Mouse (Mus musculus) midbrain, embryonic 15.5 days (tissue): ENCODE measurements around the gene Rnf4. TPM values are rescaled to one million over a fixed set of nuclear protein-coding genes. Genes with fewer than 3 reads are reported as not detected.

Experiments used
- ATAC-seq: fragments of 200-750 bp; cut with Nextera tagmentation; replicated peaks from 2 replicates; pipeline ENCODE4 v1.8.0; 2017; ENCODE audit warnings: moderate TSS enrichment
- H3K27ac ChIP-seq: fragments of 300-500 bp; sonication (generic); 2 replicates; pipeline ENCODE4 v1.5.1; 2015; ENCODE audit warnings: mild to moderate bottlenecking, inconsistent platforms
- H3K27me3 ChIP-seq: fragments of 300-500 bp; sonication (generic); replicated peaks from 2 replicates; pipeline ENCODE4 v1.6.1; 2015; ENCODE audit warnings: inconsistent platforms
- H3K36me3 ChIP-seq: fragments of 300-500 bp; sonication (generic); replicated peaks from 2 replicates; pipeline ENCODE4 v1.6.1; 2015; ENCODE audit warnings: inconsistent platforms
- H3K4me1 ChIP-seq: fragments of 300-500 bp; sonication (generic); 2 replicates; pipeline ENCODE4 v1.6.1; 2015; ENCODE audit warnings: inconsistent platforms
- H3K4me2 ChIP-seq: fragments of 300-500 bp; sonication (generic); 2 replicates; pipeline ENCODE4 v1.6.1; 2015; ENCODE audit warnings: inconsistent platforms, mild to moderate bottlenecking, moderate library complexity
- H3K4me3 ChIP-seq: fragments of 300-500 bp; sonication (generic); 2 replicates; pipeline ENCODE4 v1.5.1; 2015; ENCODE audit warnings: mild to moderate bottlenecking, inconsistent platforms
- H3K9ac ChIP-seq: fragments of 300-500 bp; sonication (generic); 2 replicates; pipeline ENCODE4 v1.6.1; 2015; ENCODE audit warnings: mild to moderate bottlenecking, inconsistent platforms
- H3K9me3 ChIP-seq: fragments of 300-500 bp; sonication (generic); 2 replicates; pipeline ENCODE4 v1.6.1; 2016; ENCODE audit warnings: inconsistent platforms
- whole genome bisulfite sequencing: fragments of 180-500 bp; shearing (Covaris S2); methylation state at CpG from one replicate; pipeline ENCODE4 v1.1.7; 2015; ENCODE audit warnings: mixed read lengths; 5-methylcytosine and 5-hydroxymethylcytosine counted together
- polyA plus RNA-seq: library from polyadenylated mRNA; unstranded; fragments of >200 nt; fragmentation: Nextera tagmentation; extraction: Ambion mirVana; gene quantifications from 2 replicates; pipeline ENCODE4 v1.2.1, GENCODE M21; 2015

Rnf4 gene
- 130 and 132 TPM in 2 replicates for polyA plus RNA-seq

DNA sequence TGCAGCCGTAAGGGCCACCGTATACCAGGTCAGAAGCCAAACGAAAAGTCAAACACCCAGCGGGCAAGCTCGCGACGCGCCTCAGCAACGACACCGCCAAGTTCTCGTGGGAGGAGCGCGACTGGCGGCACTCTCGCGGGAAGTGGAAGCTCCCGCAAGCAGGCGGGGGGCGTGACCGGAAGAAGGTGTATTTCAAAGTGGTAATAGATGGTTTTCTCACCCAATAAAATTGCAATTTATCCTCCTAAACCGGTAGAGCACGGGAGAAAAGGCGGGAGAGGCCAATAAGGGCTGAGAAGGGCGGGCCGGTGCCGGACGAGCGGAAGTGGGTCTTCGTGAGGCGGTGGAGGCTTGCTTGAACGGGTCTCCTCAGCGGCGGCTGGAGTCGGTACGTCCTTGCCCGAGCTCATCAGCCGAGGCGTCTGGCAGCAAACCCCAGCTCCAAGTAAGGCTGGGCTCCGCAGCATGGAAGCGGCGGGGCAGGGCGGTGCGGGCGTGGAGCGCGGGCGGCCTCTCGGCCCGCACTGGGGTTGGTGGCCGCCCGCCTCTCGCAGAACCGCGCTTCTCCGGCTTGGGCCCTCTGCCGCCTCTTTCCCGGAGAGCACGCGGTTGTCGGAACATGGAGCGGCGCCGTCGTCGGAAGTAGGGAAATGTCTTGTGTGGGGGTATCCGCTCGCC is at the start of gene Rnf4:
Gene Rnf4 (plus strand): TSS at position 193 of the 678 bp plus-strand sequence.
- Histone ChIP-seq H3K27me3 (no peaks in the 10 kb centered on the region), H3K9ac (peak within 1 kb of the TSS; percentile 88), H3K4me2 (peak within 1 kb of the TSS; percentile 90), H3K4me1 (peaks cover 22% of the 10 kb centered on the region), H3K36me3 (no peaks in the 10 kb centered on the region), H3K4me3 (peak within 1 kb of the TSS; percentile 87), H3K9me3 (no peaks in the 10 kb centered on the region), H3K27ac (peak within 1 kb of the TSS; percentile 89)
- peak; percentile 99 for ATAC-seq
- under 1% methylated on average over 67 of the region's 67 CpGs for WGBS

DNA sequence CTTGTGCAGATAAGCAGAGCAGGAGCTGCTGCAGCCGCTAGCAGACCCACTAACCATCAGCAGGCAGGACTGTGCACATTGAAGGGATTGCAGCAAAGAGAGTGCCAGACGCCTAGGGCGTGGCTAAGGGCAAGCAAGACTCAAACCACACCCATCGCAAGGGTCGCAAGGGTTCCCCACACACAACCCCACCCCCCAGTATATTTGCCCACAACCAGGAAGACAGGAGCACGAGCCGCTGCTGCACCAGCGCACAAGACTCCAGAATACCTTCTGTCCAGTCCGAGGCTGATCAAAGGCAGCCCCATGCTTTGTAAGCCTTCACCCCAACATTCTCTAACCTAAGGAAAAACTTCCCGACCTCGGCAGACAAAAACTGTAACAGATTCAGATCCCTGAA is 49.6 kb upstream of the Rnf4 start:
- Histone ChIP-seq H3K9ac (peak overlapping the region; percentile 65; the same call in 1 of the 2 replicates), H3K27me3 (peaks cover 22% of the 10 kb centered on the region), H3K9me3 (no peaks in the 10 kb centered on the region), H3K36me3 (no peaks in the 10 kb centered on the region), H3K4me1 (peaks cover 17% of the 10 kb centered on the region), H3K4me2 (peak overlapping the region; percentile 85), H3K27ac (no peak overlapping the region), H3K4me3 (peak overlapping the region; percentile 65)
- no peak for ATAC-seq
- 3% methylated on average over 11 of the region's 11 CpGs for WGBS

GRCm38 (mm10) chr5:34287001-34287837 is 48.9 kb upstream of the Rnf4 start:
- H3K4me2 ChIP-seq = peak overlapping the region; percentile 85
- no peaks in the 10 kb centered on the region for H3K36me3 ChIP-seq
- peak overlapping the region; percentile 65 for H3K4me3 ChIP-seq
- H3K9ac ChIP-seq = peak overlapping the region; percentile 65
- peaks cover 17% of the 10 kb centered on the region for H3K4me1 ChIP-seq
- H3K9me3 ChIP-seq = no peaks in the 10 kb centered on the region
- peak overlapping the region; percentile 65; the same call in 1 of the 2 replicates for H3K27ac ChIP-seq
- ATAC-seq = no peak; the same call in 1 of the 2 replicates
- WGBS = under 1% methylated on average over 54 of the region's 54 CpGs
- peaks cover 22% of the 10 kb centered on the region for H3K27me3 ChIP-seq

DNA sequence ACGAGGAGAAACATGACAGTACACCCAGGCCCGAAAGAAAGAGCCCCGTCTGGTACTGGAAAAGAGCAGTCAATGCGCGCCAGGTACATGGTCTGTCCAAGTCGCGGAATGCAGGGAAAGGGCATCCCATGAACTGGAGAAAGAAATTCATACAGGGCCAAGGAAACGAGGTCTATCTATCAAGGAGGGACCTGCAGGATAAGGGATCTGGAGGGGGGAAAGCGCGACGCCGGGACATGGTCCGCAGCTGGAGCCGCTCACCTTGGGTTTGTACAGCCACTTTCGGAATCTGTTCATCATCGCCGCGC is 48.3 kb upstream of the Rnf4 start:
- H3K27me3 ChIP-seq = peaks cover 22% of the 10 kb centered on the region
- peak overlapping the region; percentile 65 for H3K4me3 ChIP-seq
- peak; percentile 15 for ATAC-seq
- H3K9ac ChIP-seq = peak overlapping the region; percentile 65
- peak overlapping the region; percentile 65 for H3K27ac ChIP-seq
- no peaks in the 10 kb centered on the region for H3K9me3 ChIP-seq
- H3K4me2 ChIP-seq = peak overlapping the region; percentile 85
- H3K36me3 ChIP-seq = no peaks in the 10 kb centered on the region
- under 1% methylated on average over 18 of the region's 18 CpGs for WGBS
- H3K4me1 ChIP-seq = peaks cover 17% of the 10 kb centered on the region

DNA sequence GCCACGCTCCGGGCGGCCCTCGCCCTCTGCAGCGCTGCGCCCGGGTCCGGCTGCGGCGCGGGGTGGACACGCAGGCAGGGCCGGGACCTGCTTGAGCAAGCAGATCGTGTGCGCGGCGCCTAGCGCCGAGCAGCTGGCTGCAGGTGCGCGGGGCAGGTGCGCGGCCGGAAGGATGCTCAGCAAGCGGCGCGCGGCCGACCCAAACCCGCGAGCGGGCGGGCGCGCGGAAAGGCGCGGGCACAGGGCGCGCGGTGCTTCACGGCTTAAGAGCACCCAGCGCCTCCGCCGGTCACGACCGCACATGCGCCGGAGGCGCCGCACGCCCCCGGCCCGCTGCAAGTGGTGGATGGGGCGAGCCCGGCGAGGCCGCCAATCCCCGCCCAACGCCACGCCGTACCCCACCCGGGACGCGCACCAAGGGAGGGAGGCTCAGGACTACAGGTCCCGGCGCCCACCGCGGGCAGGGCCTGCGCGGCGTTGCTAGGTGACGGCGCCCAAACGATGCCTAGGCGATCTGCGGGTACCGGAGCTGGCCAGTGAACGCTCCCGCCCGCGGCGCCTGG is 47.9 kb upstream of the Rnf4 start, which contains the start of the genes Zfyve28 and Cfap99:
Gene Zfyve28 (minus strand): TSS at position 296 of the 563 bp plus-strand sequence.
Gene Cfap99 (plus strand): TSS at position 447 of the 563 bp plus-strand sequence.
- peak within 1 kb of the TSS; percentile 65 for H3K27ac ChIP-seq
- ATAC-seq = peak; percentile 99
- no peaks in the 10 kb centered on the region for H3K36me3 ChIP-seq
- peak within 1 kb of the TSS; percentile 65 for H3K4me3 ChIP-seq
- peak within 1 kb of the TSS; percentile 65 for H3K9ac ChIP-seq
- peaks cover 22% of the 10 kb centered on the region for H3K27me3 ChIP-seq
- H3K9me3 ChIP-seq = no peaks in the 10 kb centered on the region
- H3K4me1 ChIP-seq = peaks cover 17% of the 10 kb centered on the region
- under 1% methylated on average over 81 of the region's 83 CpGs for WGBS
- peak within 1 kb of the TSS; percentile 85 for H3K4me2 ChIP-seq

- Histone ChIP-seq H3K9ac (no peak overlapping the region), H3K4me2 (peak overlapping the region; percentile 85; the same call in 1 of the 2 replicates), H3K27ac (no peak overlapping the region), H3K36me3 (no peaks in the 10 kb centered on the region), H3K9me3 (no peaks in the 10 kb centered on the region), H3K4me3 (peak overlapping the region; percentile 65; the same call in 1 of the 2 replicates), H3K4me1 (peaks cover 17% of the 10 kb centered on the region), H3K27me3 (peaks cover 18% of the 10 kb centered on the region)
- no peak for ATAC-seq
- 63% methylated on average over 2 of the region's 2 CpGs for WGBS
These were observed 46.8 kb upstream of the Rnf4 start for GRCm38 (mm10) chr5:34289286-34289685.

- Histone ChIP-seq H3K4me1 (peaks cover 4% of the 10 kb centered on the region), H3K27ac (no peak overlapping the region), H3K9me3 (no peaks in the 10 kb centered on the region), H3K36me3 (no peaks in the 10 kb centered on the region), H3K27me3 (peaks cover 3% of the 10 kb centered on the region; the same call in 1 of the 2 replicates), H3K4me3 (no peak overlapping the region), H3K9ac (no peak overlapping the region), H3K4me2 (no peak overlapping the region)
- ATAC-seq = no peak
- 77% methylated on average over 6 of the region's 6 CpGs for WGBS
These were observed 42.7 kb upstream of the Rnf4 start for GRCm38 (mm10) chr5:34293363-34293762.

DNA sequence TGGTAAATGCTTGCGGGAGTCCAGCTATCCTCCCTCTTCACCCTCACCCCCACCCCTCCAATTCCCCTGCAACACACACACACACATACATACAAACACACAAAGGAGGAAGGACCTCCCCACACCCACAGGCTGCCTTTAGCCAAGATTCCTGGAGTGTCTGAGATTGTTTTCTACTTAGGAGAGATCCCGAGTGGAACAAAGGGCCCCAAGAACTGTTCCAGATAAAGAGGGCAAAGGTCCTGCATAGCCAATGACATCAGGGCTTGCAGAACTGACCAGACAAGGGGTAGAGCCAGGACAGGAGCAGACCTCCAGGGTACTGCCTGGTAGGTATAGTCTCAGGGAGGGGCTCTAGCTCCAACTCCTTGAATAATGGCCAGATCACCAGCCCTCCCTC is 41.4 kb upstream of the Rnf4 start:
- Histone ChIP-seq H3K4me2 (no peak overlapping the region), H3K9me3 (no peaks in the 10 kb centered on the region), H3K36me3 (no peaks in the 10 kb centered on the region), H3K27ac (no peak overlapping the region), H3K4me1 (no peaks in the 10 kb centered on the region), H3K9ac (no peak overlapping the region), H3K4me3 (no peak overlapping the region), H3K27me3 (0 out of 2 replicates have a peak, but pooled peaks cover 3% of the 10 kb centered on the region)
- no peak for ATAC-seq
- WGBS = 33% methylated on average over 2 of the region's 2 CpGs

GRCm38 (mm10) chr5:34295141-34295540 is 40.9 kb upstream of the Rnf4 start:
- Histone ChIP-seq H3K27me3 (0 out of 2 replicates have a peak, but pooled peaks cover under 1% of the 10 kb centered on the region), H3K36me3 (no peaks in the 10 kb centered on the region), H3K4me1 (no peaks in the 10 kb centered on the region), H3K9ac (no peak overlapping the region), H3K4me2 (no peak overlapping the region), H3K27ac (no peak overlapping the region), H3K9me3 (no peaks in the 10 kb centered on the region), H3K4me3 (no peak overlapping the region)
- no peak for ATAC-seq
- 100% methylated on average over 2 of the region's 2 CpGs for WGBS

DNA sequence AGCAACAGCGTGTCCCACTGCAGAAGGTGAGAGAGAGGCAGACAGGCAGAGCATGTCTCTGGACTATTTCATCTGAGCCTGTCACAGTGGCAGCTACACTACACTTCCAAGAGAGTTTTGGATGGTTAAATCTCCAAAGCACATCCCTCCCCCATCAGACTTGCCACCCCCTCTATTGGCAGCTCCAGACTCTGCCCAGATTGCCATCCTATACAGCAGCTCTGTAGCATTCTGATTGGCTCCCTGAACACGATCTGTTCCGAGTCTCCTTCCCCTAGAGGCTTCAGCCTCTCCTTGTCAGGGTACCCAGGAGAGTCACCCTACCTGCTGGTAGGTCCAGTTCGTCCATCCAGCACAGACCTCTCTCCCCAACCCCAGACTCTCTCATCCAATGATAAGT is 38.0 kb upstream of the Rnf4 start:
- H3K4me2 ChIP-seq = no peak overlapping the region
- no peaks in the 10 kb centered on the region for H3K27me3 ChIP-seq
- H3K4me1 ChIP-seq = no peaks in the 10 kb centered on the region
- H3K36me3 ChIP-seq = no peaks in the 10 kb centered on the region
- WGBS = 52% methylated on average over 4 of the region's 4 CpGs
- no peak overlapping the region for H3K9ac ChIP-seq
- H3K4me3 ChIP-seq = no peak overlapping the region
- no peaks in the 10 kb centered on the region for H3K9me3 ChIP-seq
- ATAC-seq = no peak
- no peak overlapping the region for H3K27ac ChIP-seq

GRCm38 (mm10) chr5:34298937-34299535 is 37.1 kb upstream of the Rnf4 start:
- Histone ChIP-seq H3K9me3 (no peaks in the 10 kb centered on the region), H3K27me3 (no peaks in the 10 kb centered on the region), H3K9ac (no peak overlapping the region), H3K4me3 (no peak overlapping the region), H3K36me3 (no peaks in the 10 kb centered on the region), H3K27ac (no peak overlapping the region), H3K4me2 (no peak overlapping the region), H3K4me1 (no peaks in the 10 kb centered on the region)
- no peak for ATAC-seq
- WGBS = 86% methylated on average over 10 of the region's 10 CpGs

DNA sequence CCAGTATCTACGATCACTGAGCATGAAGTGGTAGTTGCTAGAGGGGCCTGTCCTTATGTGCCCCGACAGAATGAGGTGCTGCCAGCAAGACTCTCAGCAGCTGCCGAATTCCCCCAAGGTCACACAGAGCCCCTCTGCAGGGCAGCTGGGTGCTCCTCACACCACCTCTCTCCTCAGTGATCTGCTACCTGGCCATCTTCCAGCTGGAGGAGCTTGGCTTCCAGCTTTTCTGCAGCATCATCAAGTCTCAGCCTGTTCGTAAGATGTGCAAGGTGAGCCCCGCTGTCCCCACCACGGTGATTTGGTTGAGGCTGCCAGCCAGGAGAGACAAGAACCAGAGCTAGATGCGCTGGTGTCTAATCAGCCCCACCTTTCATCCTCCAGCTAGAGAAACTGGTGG is 33.7 kb upstream of the Rnf4 start:
- WGBS = 85% methylated on average over 7 of the region's 7 CpGs
- Histone ChIP-seq H3K4me3 (no peak overlapping the region), H3K27me3 (no peaks in the 10 kb centered on the region), H3K27ac (no peak overlapping the region), H3K4me2 (no peak overlapping the region), H3K4me1 (no peaks in the 10 kb centered on the region), H3K9ac (no peak overlapping the region), H3K9me3 (no peaks in the 10 kb centered on the region), H3K36me3 (no peaks in the 10 kb centered on the region)
- ATAC-seq = no peak
